Mouse (Mus musculus): ENCODE results near the gene Mbnl1.
A peak's percentile ranks its signal among the peaks of the same experiment; 100 is the strongest.

The Mbnl1 gene

GRCm38 (mm10) chr3:60515430-60515829 is 42.8 kb downstream of the Mbnl1 start:
- ATAC-seq (ENCODE audit: insufficient number of reproducible peaks, low FRiP score, low TSS enrichment): no peak

- peak; percentile 26; the same call in 1 of the 2 replicates for ATAC-seq (ENCODE audit: insufficient number of reproducible peaks, low FRiP score, low TSS enrichment)
Observed at GRCm38 (mm10) chr3:60516054-60516674, 43.5 kb downstream of the Mbnl1 start.

- ATAC-seq (ENCODE audit: insufficient number of reproducible peaks, low FRiP score, low TSS enrichment): no peak
Observed at GRCm38 (mm10) chr3:60517234-60517787, 44.7 kb downstream of the Mbnl1 start.

DNA sequence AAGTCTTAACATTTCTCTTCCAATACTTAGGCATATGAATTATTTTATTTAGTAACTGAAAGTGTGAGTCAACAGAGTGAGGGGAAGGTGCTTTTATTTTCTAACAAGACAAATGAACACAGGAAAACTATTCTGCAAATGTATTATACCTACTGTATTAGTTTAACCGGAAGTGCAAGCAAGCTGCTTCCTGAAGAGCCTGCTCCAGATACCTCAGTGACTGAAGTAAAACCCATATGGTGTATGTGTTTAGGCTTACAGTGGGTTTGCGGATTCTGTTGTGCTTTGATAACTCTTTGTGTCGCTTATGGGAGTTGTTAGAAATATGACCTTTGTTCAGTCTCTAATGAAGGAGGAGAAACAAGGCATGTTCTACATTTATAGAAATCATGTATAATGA is 46.7 kb downstream of the Mbnl1 start:
- no peak for ATAC-seq (ENCODE audit: insufficient number of reproducible peaks, low FRiP score, low TSS enrichment)

GRCm38 (mm10) chr3:60524127-60524526 is 51.5 kb downstream of the Mbnl1 start:
- no peak for ATAC-seq (ENCODE audit: insufficient number of reproducible peaks, low FRiP score, low TSS enrichment)

- no peak for ATAC-seq (ENCODE audit: insufficient number of reproducible peaks, low FRiP score, low TSS enrichment)
Observed at GRCm38 (mm10) chr3:60531286-60531685, 58.7 kb downstream of the Mbnl1 start.

- no peak for ATAC-seq (ENCODE audit: insufficient number of reproducible peaks, low FRiP score, low TSS enrichment)
Observed at GRCm38 (mm10) chr3:60531826-60532225, 59.2 kb downstream of the Mbnl1 start.

DNA sequence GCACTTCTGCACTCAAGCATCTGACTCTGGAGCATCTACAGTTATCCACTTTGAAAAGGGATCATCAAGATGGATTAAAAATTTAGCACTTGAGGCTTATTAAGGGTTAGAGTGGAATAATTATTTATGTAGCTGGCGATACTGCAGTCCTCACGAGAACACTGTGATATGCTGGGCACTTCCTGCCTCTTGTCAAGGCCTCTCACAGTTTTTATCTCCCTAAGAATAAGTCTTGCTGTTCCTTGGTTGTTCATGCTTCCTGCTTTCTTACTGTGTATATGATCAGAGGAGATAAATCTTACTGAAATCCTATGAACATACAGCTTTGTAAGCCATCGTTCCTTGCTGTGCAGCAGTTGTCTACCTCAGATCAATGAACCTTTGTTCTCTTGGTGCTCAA is 62.6 kb downstream of the Mbnl1 start:
- no peak for ATAC-seq (ENCODE audit: insufficient number of reproducible peaks, low FRiP score, low TSS enrichment)

- no peak for ATAC-seq (ENCODE audit: insufficient number of reproducible peaks, low FRiP score, low TSS enrichment)
Observed at GRCm38 (mm10) chr3:60537063-60537462, 64.4 kb downstream of the Mbnl1 start.

DNA sequence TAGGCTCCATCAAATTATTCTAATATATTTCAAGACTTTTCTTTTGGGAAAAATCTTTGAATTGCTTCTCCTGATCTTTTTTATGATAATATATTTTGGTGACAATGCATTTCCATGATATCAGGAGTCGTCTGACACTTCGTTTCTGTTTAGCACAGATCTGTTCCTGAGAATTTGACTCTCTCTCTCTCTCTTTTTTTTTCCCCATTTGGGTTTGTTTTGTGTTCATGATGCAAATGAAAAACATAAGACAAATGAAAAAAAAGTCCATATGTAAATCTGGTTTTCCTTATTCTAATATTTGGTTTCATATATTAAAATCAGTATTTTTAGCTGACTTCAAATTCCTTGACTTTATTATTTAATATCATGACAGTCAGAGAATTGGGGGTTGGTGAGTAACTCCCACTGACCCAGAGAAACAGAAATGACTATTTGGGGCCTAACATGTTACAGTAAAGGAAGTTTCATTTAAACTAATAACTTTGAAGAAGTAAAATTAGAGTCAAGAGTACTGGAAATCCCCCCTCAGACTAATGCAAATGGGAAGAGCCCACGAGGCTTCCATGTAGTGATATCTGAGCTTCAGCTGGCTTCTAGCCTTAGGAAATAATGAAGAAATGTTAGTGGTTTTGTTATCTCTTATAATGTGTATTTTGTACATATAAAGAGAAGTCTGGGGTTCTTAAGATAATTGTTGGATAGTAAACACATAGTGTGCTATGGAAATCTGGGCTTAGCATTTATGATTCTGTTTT is 65.8 kb downstream of the Mbnl1 start:
- ATAC-seq (ENCODE audit: insufficient number of reproducible peaks, low FRiP score, low TSS enrichment): no peak

DNA sequence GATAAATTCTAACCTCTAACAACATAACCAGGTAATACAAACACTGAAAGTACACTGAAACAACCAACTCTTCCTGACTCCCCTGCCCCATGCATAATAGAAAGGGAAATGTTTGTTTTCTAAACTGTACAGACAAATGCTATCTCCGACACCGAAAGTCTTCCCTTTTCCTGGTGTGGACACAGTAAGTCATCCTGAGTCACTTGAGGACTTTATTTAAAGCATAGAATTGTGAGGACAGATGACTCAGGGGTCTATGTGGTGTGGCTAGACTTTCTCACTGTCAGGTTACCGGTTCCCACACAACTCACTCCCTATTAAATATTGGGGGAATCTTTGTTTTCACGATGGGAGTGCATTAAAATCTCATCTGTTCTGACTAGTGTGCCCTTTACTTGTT is 68.5 kb downstream of the Mbnl1 start:
- no peak for ATAC-seq (ENCODE audit: insufficient number of reproducible peaks, low FRiP score, low TSS enrichment)

GRCm38 (mm10) chr3:60546196-60546595 is 73.6 kb downstream of the Mbnl1 start:
- ATAC-seq (ENCODE audit: insufficient number of reproducible peaks, low FRiP score, low TSS enrichment): no peak

DNA sequence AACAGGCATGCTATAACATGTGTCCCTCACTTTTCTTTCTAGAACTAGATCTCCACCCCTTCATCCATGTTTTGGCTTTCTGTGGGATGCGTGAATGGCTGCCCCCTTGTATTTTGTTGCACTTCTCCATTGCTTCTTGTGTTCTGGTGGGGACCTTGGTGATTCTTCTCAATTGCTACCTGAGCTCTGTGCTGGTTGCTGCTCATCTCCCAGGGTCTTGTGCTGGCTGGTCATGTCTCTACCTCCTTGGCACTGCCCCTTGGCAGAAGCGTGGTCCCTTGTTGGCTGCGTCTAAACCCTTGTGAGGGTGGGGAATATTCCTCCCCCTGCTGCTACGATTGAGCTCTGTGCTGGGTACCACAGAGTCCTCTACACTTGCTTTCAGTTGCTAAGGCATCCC is 74.3 kb downstream of the Mbnl1 start:
- no peak for ATAC-seq (ENCODE audit: insufficient number of reproducible peaks, low FRiP score, low TSS enrichment)

DNA sequence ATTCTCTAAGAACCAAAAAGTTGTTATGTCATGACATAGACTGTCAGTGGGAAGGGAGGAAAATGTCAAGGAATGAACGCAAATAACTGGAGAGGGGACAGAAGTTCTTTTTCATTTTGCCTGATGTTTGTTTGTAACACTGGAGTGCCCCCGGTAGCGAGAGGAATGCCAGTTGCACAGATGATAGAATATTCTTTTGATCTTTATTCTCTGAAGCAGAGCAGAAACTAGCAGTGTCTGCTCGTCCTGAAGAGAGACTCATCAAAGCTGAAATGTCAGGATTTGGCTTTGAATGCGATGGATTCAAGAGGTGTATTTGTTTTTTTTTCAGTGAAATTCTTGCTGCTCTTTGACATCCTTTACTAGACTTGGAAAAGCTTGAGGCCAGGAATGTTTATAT is 77.9 kb downstream of the Mbnl1 start:
- no peak for ATAC-seq (ENCODE audit: insufficient number of reproducible peaks, low FRiP score, low TSS enrichment)

DNA sequence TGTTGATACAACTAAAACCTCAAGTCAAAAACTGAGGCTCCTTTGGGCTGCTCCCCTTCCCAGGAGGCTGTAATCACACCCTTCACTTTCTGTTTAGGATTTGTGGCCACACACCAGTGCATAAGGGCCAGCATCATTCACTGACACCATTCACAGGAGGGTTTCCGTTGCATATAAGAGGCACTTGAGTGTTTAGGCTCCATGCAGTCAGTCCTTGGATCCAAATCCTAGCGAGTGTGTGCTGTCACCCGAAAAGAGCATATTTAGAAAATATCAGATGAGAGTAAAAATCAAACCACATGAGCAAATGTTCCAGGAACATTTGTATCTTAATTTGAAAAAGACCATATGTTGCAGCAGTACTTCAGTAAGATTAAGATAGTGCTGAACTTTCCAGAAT is 79.0 kb downstream of the Mbnl1 start:
- ATAC-seq (ENCODE audit: insufficient number of reproducible peaks, low FRiP score, low TSS enrichment): no peak

- no peak for ATAC-seq (ENCODE audit: insufficient number of reproducible peaks, low FRiP score, low TSS enrichment)
Observed at GRCm38 (mm10) chr3:60553011-60553410, 80.4 kb downstream of the Mbnl1 start.

DNA sequence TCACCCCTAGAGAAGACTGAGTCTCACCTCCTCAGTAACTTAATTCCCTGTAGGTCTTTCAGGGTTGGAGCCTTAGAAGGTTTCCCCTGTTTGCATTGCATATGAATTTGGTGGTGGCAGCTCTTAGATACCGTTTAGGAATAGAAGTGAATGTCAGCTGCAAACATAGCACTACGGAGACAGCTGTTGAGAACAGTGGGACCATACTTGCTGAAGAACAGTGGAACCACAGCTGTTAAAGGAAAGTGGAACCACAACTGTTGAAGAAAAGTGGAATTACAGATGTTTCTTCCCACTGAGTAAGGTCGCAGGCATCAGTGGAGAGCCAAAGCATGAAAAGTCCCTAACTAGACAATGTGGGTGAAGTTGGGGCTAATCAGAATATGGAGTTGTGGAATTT is 84.0 kb downstream of the Mbnl1 start:
- ATAC-seq (ENCODE audit: insufficient number of reproducible peaks, low FRiP score, low TSS enrichment): no peak

- no peak for ATAC-seq (ENCODE audit: insufficient number of reproducible peaks, low FRiP score, low TSS enrichment)
Observed at GRCm38 (mm10) chr3:60558252-60558862, 85.7 kb downstream of the Mbnl1 start.

- ATAC-seq (ENCODE audit: insufficient number of reproducible peaks, low FRiP score, low TSS enrichment): no peak
Observed at GRCm38 (mm10) chr3:60559762-60560161, 87.1 kb downstream of the Mbnl1 start.

- ATAC-seq (ENCODE audit: insufficient number of reproducible peaks, low FRiP score, low TSS enrichment): peak; percentile 62; the same call in 1 of the 2 replicates
Observed at GRCm38 (mm10) chr3:60563529-60564243, 91.1 kb downstream of the Mbnl1 start.

- ATAC-seq (ENCODE audit: insufficient number of reproducible peaks, low FRiP score, low TSS enrichment): no peak
Observed at GRCm38 (mm10) chr3:60564244-60564643, 91.6 kb downstream of the Mbnl1 start.
